Mouse (Mus musculus) yolk sac, embryonic 10.5 days (tissue): ENCODE data around the gene Zbtb20.

Experiments used
- DNase-seq: peaks from one replicate; pipeline ENCODE4 v3.0.0-alpha.2; 2017; ENCODE audit warnings: low spot score

The Zbtb20 gene

DNA sequence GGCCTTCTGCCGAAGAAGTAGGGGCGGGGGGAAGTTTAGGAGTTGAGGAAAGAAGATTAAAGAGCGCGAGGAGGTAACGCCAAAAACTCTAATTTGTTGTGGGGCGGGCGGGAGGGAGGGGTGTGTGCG is at the start of gene Zbtb20:
Gene Zbtb20, plus strand, starts transcription at position 30 of the 129 bp plus-strand sequence.
- no peak for DNase-seq

DNA sequence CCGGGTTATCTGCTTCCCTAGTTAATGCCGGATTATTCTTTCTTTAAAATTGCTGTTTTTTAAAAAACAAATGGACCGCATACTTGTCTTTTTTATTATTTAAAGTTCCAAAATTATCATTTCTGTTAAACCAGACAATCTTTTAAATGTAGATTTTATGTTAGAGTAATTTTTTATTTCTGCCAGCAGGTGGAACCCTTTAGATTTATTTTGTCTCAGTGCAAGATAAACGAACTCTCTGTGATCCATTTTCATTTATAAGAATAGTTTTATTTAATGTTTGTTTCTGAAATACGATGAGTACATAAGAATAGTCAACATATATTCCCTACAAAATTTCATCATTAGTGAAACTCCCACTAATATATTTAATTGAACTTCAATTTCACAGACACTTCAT is 39.7 kb upstream of the Zbtb20 start:
- no peak for DNase-seq

DNA sequence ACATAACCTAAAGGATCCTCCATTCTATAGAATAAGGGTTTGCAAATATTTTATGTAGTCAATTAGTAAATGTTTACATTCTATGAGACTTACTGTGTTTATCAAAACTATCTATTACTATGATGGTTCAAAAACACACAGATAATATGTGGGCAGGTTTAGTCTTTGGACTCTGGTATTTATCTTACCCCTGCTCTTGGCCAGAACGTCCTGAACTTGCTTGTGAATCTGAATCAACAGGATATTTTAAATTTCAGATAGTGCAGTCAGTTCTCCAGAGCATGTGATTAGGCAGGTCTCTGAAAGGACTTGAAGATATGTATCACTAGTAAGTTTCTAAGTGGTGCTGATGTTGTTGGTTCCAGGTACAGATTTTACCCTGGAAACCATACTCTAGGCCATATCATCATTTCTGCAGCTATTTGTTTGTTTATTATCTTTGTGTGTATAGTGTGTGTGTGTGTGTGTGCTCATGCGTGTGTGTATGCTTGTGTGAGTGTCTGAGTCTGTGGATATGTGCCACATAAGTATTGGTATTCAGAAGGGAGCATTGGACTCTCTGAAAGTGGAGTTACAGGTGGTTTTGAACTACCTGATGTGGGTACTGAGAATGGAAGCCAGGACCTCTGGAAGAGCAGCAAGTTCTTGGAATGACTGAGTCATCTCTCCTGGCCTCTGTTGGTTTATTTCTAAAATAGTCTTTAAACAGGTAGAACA is 39.1 kb upstream of the Zbtb20 start:
- no peak for DNase-seq

DNA sequence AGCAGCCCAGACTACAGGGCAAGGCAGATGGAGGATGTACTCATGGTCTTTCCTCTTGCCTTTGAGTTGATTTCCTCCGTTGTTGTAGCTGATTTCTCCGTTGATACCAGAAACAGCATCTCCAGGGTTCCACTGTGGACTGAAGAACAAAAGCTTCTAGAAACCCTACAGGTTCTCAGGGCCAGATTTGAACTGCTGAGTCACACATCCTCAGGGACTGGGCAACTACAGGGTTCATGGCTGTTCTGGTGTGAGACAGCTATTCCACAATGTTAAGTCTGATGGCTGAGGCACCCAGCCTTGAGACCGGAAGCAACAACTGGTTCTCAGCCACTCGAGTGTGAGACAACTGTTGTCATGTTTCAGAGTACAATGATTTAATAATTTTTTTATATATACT is 37.5 kb upstream of the Zbtb20 start:
- DNase-seq = no peak

- no peak for DNase-seq
These were observed 18.0 kb upstream of the Zbtb20 start for GRCm38 (mm10) chr16:42857564-42858183.

- no peak for DNase-seq
These were observed 16.4 kb upstream of the Zbtb20 start for GRCm38 (mm10) chr16:42859251-42859650.

DNA sequence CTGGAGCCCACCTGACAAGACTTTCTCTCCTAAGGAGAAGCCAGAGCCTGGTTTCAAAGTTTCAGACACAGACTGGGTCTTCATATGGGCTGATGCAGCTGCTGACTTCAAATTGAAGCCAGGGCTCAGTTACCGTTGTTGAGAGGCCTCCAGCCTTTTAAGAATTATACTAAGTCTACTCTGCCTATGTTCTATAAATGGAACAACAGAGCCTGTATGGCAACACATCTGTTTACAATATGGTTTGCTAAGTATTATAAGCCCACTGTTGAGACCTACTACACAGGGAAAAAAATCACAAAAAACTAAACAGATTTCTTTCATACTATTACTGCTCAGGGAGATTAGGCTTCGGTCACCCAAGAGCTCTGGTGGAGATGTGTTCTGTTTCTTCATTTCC is 12.4 kb upstream of the Zbtb20 start:
- no peak for DNase-seq

GRCm38 (mm10) chr16:42866061-42866460 is 9.6 kb upstream of the Zbtb20 start:
- DNase-seq = no peak

DNA sequence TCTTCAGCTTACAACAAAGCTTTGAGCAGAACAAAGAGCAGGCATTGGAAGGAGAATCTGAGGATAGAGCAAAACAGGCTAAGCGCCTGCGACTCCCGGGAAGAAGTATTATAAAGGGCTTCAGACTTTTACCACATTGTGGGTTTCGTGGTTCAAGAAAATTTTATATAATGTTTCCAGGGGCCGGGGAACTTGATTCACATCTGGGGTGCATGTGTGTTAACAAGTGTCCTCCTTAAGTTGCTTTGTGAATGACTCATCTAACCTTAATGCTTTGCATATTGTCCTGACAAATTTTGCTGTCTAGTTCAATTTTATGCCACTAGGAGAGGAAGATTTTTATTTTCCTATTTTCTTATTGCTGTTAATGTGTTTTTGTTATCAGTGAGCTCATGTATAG is 3.6 kb upstream of the Zbtb20 start:
- no peak for DNase-seq

DNA sequence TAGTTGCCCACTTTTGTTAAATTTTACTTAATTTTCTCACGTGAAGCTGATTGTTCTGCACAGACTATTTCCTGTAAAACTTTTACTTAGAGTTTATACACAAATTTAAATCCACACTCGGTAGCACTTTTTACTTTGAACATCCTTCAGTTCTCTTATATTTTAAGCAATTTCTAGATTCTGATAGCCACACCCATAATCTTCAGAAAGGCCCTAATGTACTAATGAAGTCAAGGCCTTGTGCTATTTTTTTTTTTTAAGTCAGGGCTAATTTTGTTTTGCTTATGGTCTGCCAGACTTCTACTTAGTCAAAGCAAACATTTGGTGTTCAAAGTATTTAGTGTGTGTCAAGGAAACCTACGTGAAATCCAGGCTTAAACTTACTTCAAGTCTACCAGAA is 1.7 kb upstream of the Zbtb20 start:
- DNase-seq = no peak

GRCm38 (mm10) chr16:42874456-42874855 is 1.2 kb upstream of the Zbtb20 start:
- no peak for DNase-seq

GRCm38 (mm10) chr16:42874910-42875851 is 500 bp upstream of the Zbtb20 start:
- DNase-seq = peak; percentile 99

DNA sequence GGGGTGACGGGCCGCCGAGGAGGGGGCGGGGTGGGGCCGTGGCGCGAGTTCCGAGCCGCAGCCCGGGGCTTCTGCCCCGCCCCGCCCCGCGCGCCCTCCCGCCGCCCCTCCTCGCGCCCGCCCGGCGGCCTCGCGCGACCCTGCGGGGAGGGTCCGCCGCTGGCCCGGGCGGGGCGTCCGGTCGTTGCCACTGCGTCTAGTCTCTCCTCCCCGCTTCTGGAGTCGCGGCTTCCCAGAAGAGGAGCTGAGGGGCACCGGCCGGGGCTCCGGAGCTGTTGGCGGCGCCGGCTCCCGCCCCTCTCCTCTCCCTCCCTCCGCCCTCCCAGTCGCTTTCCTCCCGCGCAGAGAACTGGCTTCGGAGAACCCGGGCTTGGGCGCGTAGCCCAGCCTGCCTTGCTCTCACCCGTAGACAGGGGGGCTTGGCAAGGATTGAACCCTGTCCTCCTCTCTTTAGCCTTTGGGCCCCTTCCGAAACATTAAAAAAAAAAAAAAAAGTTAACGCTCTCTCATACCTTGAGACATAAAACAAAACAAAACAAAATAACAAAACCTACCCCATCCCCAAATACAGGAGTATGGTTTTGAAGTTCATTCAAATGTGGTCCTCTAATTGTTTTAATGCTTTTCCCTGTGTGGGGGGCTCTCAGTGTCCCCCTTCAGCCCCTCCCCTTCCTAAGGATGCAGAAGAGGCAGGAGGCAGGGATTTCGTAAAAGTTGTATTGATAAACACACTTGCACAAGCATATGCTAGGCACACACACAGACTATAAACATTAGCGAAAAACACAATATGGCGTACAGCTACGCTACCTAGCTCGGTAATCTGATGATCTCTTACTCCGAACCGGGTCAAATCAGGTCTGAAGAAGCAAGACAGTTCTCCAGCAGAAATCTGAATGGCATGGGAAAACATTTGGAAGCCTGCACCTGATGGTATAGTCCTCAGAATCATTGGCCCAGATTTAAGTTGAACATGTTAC is 630 bp downstream of the Zbtb20 start:
- DNase-seq = no peak

DNA sequence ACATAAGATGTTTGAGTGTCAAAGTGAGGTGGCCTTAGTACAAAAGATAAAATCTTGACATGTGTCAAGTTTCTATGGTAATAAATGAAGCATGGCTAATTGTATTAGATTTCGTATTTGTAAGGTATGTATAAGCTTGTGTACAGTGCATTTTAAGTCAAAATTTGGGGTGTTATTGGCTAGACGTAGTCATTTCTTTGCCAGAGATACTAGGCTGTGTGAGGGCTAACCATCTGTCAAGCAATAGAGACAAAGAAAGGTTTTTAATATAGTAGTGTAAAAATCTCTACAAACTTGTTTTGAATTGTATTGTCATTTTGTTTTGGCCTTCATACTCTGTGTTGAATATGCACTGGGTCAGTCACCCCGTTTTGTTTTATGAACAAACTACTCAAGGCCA is 4.4 kb downstream of the Zbtb20 start:
- no peak for DNase-seq

- DNase-seq = no peak
These were observed 9.9 kb downstream of the Zbtb20 start for GRCm38 (mm10) chr16:42885538-42885937.

GRCm38 (mm10) chr16:42885964-42886363 is 10.3 kb downstream of the Zbtb20 start:
- no peak for DNase-seq

DNA sequence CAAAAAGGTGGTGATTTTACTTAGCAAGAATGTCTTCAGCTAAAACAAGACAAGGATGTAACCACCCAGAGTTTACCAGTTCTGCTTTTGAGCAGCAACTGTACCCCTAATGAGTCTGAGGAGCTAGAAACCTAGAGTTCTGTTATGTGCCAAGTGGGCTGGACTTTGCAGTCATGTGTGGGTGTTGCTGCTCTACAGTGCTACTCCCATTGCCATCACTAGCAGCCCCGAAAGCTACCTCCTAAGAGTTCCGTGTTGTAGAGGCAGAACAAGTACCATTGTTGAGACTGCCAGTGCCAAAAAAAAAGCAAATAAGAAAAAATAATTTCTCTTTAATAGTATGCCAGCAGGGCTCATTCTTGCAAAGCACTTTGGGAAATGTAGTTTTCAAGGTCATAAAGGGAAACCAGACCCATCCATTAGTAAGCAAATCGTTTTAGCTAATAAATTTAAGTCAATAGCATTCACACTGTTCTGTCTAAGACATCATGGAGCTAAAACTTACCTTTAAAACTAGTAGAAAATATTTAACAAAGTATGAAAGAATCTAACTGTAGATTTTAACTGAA is 21.5 kb downstream of the Zbtb20 start:
- no peak for DNase-seq

DNA sequence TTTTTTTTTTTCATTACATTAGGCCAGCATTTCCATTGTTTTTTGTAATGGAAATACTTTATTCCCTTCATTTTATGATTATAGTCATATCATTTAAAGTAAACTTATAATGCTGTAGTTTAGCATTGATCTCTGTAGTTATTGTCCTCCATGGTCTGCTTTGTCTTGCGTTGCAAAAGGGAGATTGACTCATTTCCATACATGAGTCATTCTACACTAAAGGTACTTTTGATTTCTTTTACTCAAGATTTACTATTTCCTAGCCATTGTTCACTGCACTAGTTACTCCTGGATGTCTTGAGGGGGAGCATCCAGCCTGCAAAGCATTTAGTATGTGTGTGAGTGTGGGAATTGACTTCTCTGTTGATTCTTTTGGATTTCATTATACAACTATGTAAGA is 24.6 kb downstream of the Zbtb20 start:
- DNase-seq = no peak

- DNase-seq = peak; percentile 4
These were observed 31.6 kb downstream of the Zbtb20 start for GRCm38 (mm10) chr16:42907283-42907701.

GRCm38 (mm10) chr16:42908381-42908780 is 32.7 kb downstream of the Zbtb20 start:
- DNase-seq = no peak

DNA sequence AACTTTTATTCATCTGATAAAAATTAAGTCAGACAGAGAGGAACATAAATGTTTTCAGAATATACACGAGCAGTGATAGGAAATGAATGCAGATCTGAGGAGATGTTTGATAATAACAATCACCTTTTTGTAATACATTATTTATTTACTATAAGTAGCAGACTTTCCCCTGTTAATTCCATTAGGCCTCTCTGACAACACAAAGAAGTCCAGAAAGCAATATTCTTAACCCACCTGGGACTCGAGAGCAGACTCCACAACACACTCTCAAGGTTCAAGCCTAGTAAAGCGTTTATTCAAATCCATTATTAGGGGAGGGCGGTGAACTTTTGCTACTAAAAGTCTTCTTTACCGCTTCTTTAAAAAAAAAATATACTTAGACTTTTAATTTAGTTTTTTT is 33.2 kb downstream of the Zbtb20 start:
- DNase-seq = no peak

DNA sequence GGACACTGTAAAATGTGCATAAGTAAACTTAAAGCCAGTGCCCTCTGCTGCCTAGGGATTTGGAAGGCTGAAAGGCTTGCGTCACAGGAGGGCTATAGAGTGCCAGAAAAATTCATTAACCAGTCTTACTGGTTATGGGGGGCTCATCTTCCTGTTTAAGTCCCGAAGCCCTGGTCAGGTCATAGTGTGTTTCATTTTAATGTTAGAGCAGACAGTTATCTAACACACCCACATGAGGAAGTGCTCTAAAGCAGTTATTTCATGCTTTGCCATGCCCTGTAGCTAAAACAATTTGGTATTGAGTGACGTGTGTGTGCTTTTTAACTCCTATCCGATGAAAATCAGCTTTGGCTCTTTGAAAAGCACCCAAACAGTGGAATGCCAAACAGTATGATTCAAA is 34.3 kb downstream of the Zbtb20 start:
- DNase-seq = no peak
